Mouse (Mus musculus) B cell, adult (primary cell): ENCODE results near the gene Gm6034. TPM values are rescaled to one million over a fixed set of nuclear protein-coding genes. Genes with fewer than 3 reads are reported as not detected.

Source experiments
- total RNA-seq: library from RNA; stranded (reverse); gene quantifications from 4 replicates; pipeline ENCODE4 v1.2.4, GENCODE M21; 2023; ENCODE audit not compliant: inconsistent age

The Gm6034 gene
- 0.35 to 1.7 TPM (median 0.96 TPM) in 3 of 4 replicates, not detected in the other for total RNA-seq

GRCm38 (mm10) chr17:36042610-36043169, at the start of gene Gm6034, which contains the start of gene H2-T22:
TSS of gene Gm6034 (plus strand) at chr17:36042961.
TSS of gene H2-T22 (minus strand) at chr17:36042747.

GRCm38 (mm10) chr17:36020191-36021073, 22.3 kb upstream of the Gm6034 start, which contains the start of gene H2-T24:
TSS of gene H2-T24 (minus strand) at chr17:36020560.

GRCm38 (mm10) chr17:36032351-36032875, 10.3 kb upstream of the Gm6034 start, which contains the start of gene H2-T23:
TSS of gene H2-T23 (minus strand) at chr17:36032855.

GRCm38 (mm10) chr17:36058362-36058761, 15.6 kb downstream of the Gm6034 start, which contains the start of gene Gm11127:
TSS of gene Gm11127 (minus strand) at chr17:36058371.

Other genes with a start within 250 kb of the Gm6034 start
- 0.63 to 0.99 TPM (median 0.78 TPM) in 3 of 4 replicates, not detected in the other for gene Ier3, start 221.3 kb upstream of the Gm6034 start, total RNA-seq
- 16.0 to 20.9 TPM (median 18.6 TPM) in 4 replicates for gene Flot1, start 219.7 kb upstream of the Gm6034 start, total RNA-seq
- gene Tubb5, start 204.7 kb upstream of the Gm6034 start, total RNA-seq, result 262 to 275 TPM (median 274 TPM) in 4 replicates
- gene Mdc1, start 201.4 kb upstream of the Gm6034 start, total RNA-seq, result 71.4 to 86.6 TPM (median 79.7 TPM) in 4 replicates
- gene Nrm, start 181.6 kb upstream of the Gm6034 start, total RNA-seq, result 80.2 to 95.7 TPM (median 86.5 TPM) in 4 replicates
- 209 to 233 TPM (median 217 TPM) in 4 replicates for gene Ppp1r18, start 177.4 kb upstream of the Gm6034 start, total RNA-seq
- 103 to 128 TPM (median 115 TPM) in 4 replicates for gene Dhx16, start 163.1 kb upstream of the Gm6034 start, total RNA-seq
- gene 2310061I04Rik, start 145.5 kb upstream of the Gm6034 start, total RNA-seq, result 16.2 to 22.4 TPM (median 19.8 TPM) in 4 replicates
- 14.7 to 21.4 TPM (median 18.2 TPM) in 4 replicates for gene Atat1, start 132.9 kb upstream of the Gm6034 start, total RNA-seq
- 69.7 to 78.6 TPM (median 73.2 TPM) in 4 replicates for gene Mrps18b, start 126.6 kb upstream of the Gm6034 start, total RNA-seq
- 159 to 172 TPM (median 168 TPM) in 4 replicates for gene Ppp1r10, start 126.5 kb upstream of the Gm6034 start, total RNA-seq
- gene Abcf1, start 73.2 kb upstream of the Gm6034 start, total RNA-seq, result 114 to 128 TPM (median 125 TPM) in 4 replicates
- gene Gnl1, start 63.1 kb upstream of the Gm6034 start, total RNA-seq, result 72.2 to 88.6 TPM (median 80.9 TPM) in 4 replicates
- gene Prr3, start 62.7 kb upstream of the Gm6034 start, total RNA-seq, result 83.4 to 98.8 TPM (median 91.2 TPM) in 4 replicates
- 41.2 to 56.0 TPM (median 48.9 TPM) in 4 replicates for gene H2-T24, start 22.4 kb upstream of the Gm6034 start, total RNA-seq
- gene H2-T23, start 10.1 kb upstream of the Gm6034 start, total RNA-seq, result 313 to 352 TPM (median 345 TPM) in 4 replicates
- 87.9 to 100 TPM (median 90.8 TPM) in 4 replicates for gene H2-T22, start 214 bp upstream of the Gm6034 start, total RNA-seq
- 58.1 to 68.2 TPM (median 65.7 TPM) in 4 replicates for gene Gm11127, start 15.4 kb downstream of the Gm6034 start, total RNA-seq
- 0.70 to 2.7 TPM (median 2.0 TPM) in 4 replicates for gene Gm19684, start 78.7 kb downstream of the Gm6034 start, total RNA-seq
- gene Gm7030, start 86.5 kb downstream of the Gm6034 start, total RNA-seq, result 15.0 to 19.5 TPM (median 18.6 TPM) in 4 replicates
- gene Gm8909, start 125.6 kb downstream of the Gm6034 start, total RNA-seq, result 0.93 TPM in 1 of 4 replicates, not detected in the others
- not detected in 4 replicates for gene H2-T3, start 147.3 kb downstream of the Gm6034 start, total RNA-seq
- gene Rpp21, start 215.1 kb downstream of the Gm6034 start, total RNA-seq, result 64.8 to 74.6 TPM (median 67.0 TPM) in 4 replicates
- 83.2 to 83.7 TPM (median 83.4 TPM) in 4 replicates for gene Trim39, start 229.3 kb downstream of the Gm6034 start, total RNA-seq
- not detected in 4 replicates for gene H2-M10.2, start 243.5 kb downstream of the Gm6034 start, total RNA-seq